Mouse (Mus musculus) testis, postnatal 14 days (tissue): Measurements from ENCODE around the gene B3galt2.

Experiments
- DNase-seq: peaks from one replicate; pipeline ENCODE4 v3.0.0; 2021; ENCODE audit warnings: low spot score

B3galt2 gene

GRCm38 (mm10) chr1:143702741-143703262, 62.3 kb downstream of the B3galt2 start, which contains the start of gene Cdc73:
Cdc73 (minus strand) TSS chr1:143702893.
- peak; percentile 91 for DNase-seq
